Mouse (Mus musculus): ENCODE results near the gene Snd1.

- TF ChIP-seq ZC3H11A (IDR thresholded peaks at IDR 0.05; ENCODE audit: low read depth, low read length), result no peak
- TF ChIP-seq ELF1 (IDR thresholded peaks at IDR 0.05; ENCODE audit: low read depth, low read length), result no peak
- TF ChIP-seq EP300 (IDR thresholded peaks at IDR 0.05; ENCODE audit: low read length), result no peak
- TF ChIP-seq POLR2A (IDR thresholded peaks at IDR 0.05; ENCODE audit: low read depth, low read length), result no peak
- TF ChIP-seq NELFE (IDR thresholded peaks at IDR 0.05; ENCODE audit: low read depth, low read length), result no peak
- TF ChIP-seq POLR2AphosphoS2 (IDR thresholded peaks at IDR 0.05; ENCODE audit: low read depth, low read length), result no peak
- no peak for TF ChIP-seq BHLHE40 (IDR thresholded peaks at IDR 0.05; ENCODE audit: low read depth, low read length)
- no peak for TF ChIP-seq CTCF (conservative IDR thresholded peaks at IDR 0.05 in 1 of 2, IDR thresholded peaks at IDR 0.05 in 1 of 2; ENCODE audit: low read depth in 2 of 2, low read length in 2 of 2)
- TF ChIP-seq ETS1 (conservative IDR thresholded peaks at IDR 0.05; ENCODE audit: low read depth, low read length), result no peak
- no peak for TF ChIP-seq CHD2 (IDR thresholded peaks at IDR 0.05; ENCODE audit: low read length)
- no peak for TF ChIP-seq ZNF384 (IDR thresholded peaks at IDR 0.05; ENCODE audit: low read depth, low read length)
- no peak for TF ChIP-seq E2F4 (IDR thresholded peaks at IDR 0.05; ENCODE audit: insufficient replicate concordance, low read depth, low read length)
Measured at GRCm38 (mm10) chr6:28827565-28827964, 352.6 kb downstream of the Snd1 start.
